26 mouse cellular contexts compared by ENCODE assay signal in genomic region chrX:11204135-11204534, GRCm38 (mm10).
"Had no signal": no experiment of that assay in that cellular context is flagged by ENCODE, and none has a peak within 500 bp of the region (broad histone marks: within the 10 kb centered on the region; RNA-seq: fewer than 3 reads in every experiment).

No protein-coding gene starts in this region.

- H3K27ac ChIP-seq: gastrocnemius, adult 2 months; heart, embryonic 10.5 days; hindbrain, embryonic 10.5 days; hindbrain, embryonic 12.5 days; hindbrain, embryonic 14.5 days; intestine, embryonic 15.5 days; layer of hippocampus, adult 2 months; left cerebral cortex, adult 2 months; limb, embryonic 10.5 days; limb, embryonic 12.5 days; liver, embryonic 13.5 days; liver, embryonic 15.5 days had no signal

- ATAC-seq: hindbrain, embryonic 16.5 days; inflammation-experienced regulatory T-cells, adult 6 months; intestine, embryonic 15.5 days; intestine, postnatal 0 days had no signal

- H3K9ac ChIP-seq: heart, embryonic 12.5 days; hindbrain, embryonic 12.5 days; hindbrain, embryonic 14.5 days; intestine, embryonic 15.5 days; limb, embryonic 12.5 days; liver, embryonic 13.5 days; liver, embryonic 15.5 days had no signal

- H3K9me3 ChIP-seq: heart, embryonic 10.5 days; heart, embryonic 12.5 days; hindbrain, embryonic 10.5 days; hindbrain, embryonic 12.5 days; intestine, embryonic 15.5 days; limb, embryonic 10.5 days; limb, embryonic 12.5 days; liver, embryonic 13.5 days; liver, embryonic 15.5 days had no signal

- H3K4me2 ChIP-seq: heart, embryonic 12.5 days; hindbrain, embryonic 12.5 days; hindbrain, embryonic 14.5 days; intestine, embryonic 15.5 days; limb, embryonic 12.5 days; liver, embryonic 13.5 days; liver, embryonic 15.5 days had no signal

- H3K27me3 ChIP-seq: heart, embryonic 12.5 days; hindbrain, embryonic 12.5 days; intestine, embryonic 15.5 days; limb, embryonic 12.5 days; liver, embryonic 13.5 days; liver, embryonic 15.5 days had no signal

- H3K36me3 ChIP-seq: heart, embryonic 10.5 days; heart, embryonic 12.5 days; hindbrain, embryonic 10.5 days; hindbrain, embryonic 12.5 days; intestine, embryonic 15.5 days; limb, embryonic 10.5 days; limb, embryonic 12.5 days; liver, embryonic 13.5 days; liver, embryonic 15.5 days had no signal

- H3K4me1 ChIP-seq: heart, embryonic 10.5 days; heart, embryonic 12.5 days; hindbrain, embryonic 10.5 days; hindbrain, embryonic 12.5 days; intestine, embryonic 15.5 days; limb, embryonic 10.5 days; limb, embryonic 12.5 days; liver, embryonic 13.5 days; liver, embryonic 15.5 days had no signal

- DNase-seq: gastrocnemius, adult 2 months; gastrocnemius, postnatal 10 days; gastrocnemius, postnatal 25 days; heart, adult 18-20 months; heart, postnatal 10 days; heart, postnatal 4 days; kidney, adult 18-20 months; kidney, adult 8-10 months; kidney, postnatal 10 days; kidney, postnatal 25 days; kidney, postnatal 4 days; liver, embryonic 13.5 days had no signal

- H3K4me3 ChIP-seq: gastrocnemius, adult 2 months; heart, embryonic 10.5 days; heart, embryonic 12.5 days; hindbrain, embryonic 10.5 days; hindbrain, embryonic 12.5 days; intestine, embryonic 15.5 days; layer of hippocampus, adult 2 months; left cerebral cortex, adult 2 months; limb, embryonic 10.5 days; limb, embryonic 12.5 days; liver, embryonic 13.5 days; liver, embryonic 15.5 days had no signal
